In the genomic region with DNA sequence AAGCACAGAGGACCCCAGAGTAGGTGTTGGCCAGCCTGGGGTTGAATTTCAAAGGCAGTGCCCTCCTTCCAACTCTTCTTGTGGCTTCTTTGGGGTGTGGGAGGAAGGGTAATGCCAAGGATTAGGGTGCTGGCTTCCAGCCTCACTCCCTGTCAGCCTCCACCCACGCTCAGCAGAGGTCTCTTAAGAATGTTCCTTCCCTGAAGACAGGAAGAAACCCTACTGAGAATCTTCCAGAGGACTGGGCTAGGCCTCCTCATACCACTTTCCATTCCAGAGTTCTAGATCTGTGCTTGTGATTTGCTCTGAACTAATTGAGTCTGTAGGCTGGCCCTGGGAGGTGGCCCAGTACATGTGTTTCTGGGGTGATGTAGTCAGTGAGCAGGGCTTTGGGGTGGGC, we compare ENCODE assay signal across 19 mouse cellular contexts. TPM values are rescaled to one million over a fixed set of nuclear protein-coding genes. Genes with fewer than 3 reads are reported as not detected.
DNase-seq lines count a peak whose midpoint lies in the region; ATAC-seq and TF ChIP-seq lines count a peak whose summit lies in the region.
"Had no signal": no experiment of that assay in that cellular context is flagged by ENCODE, and none has a peak within 500 bp of the region (broad histone marks: within the 10 kb centered on the region; RNA-seq: fewer than 3 reads in every experiment).

No protein-coding gene starts in this region.

- no peak for TF ChIP-seq CTCF in liver, postnatal 0 days (IDR thresholded peaks at IDR 0.05; ENCODE audit: low read depth)
- TF ChIP-seq CTCF in Patski (IDR thresholded peaks at IDR 0.05): no peak
- TF ChIP-seq CTCF in embryonic fibroblast, embryonic 13.5 days (IDR thresholded peaks at IDR 0.05; ENCODE audit: borderline replicate concordance, insufficient read depth, low read length): no peak

- no peak overlapping the region for H3K9ac ChIP-seq in liver, postnatal 0 days (replicated peaks)
- H3K9ac ChIP-seq in liver, embryonic 12.5 days: no peak overlapping the region
- H3K9ac ChIP-seq: hindbrain, embryonic 12.5 days; kidney, embryonic 15.5 days; liver, embryonic 15.5 days had no signal

- no peaks in the 10 kb centered on the region for H3K9me3 ChIP-seq in liver, postnatal 0 days (ENCODE audit: low read length)
- no peaks in the 10 kb centered on the region for H3K9me3 ChIP-seq in liver, embryonic 12.5 days (replicated peaks)
- H3K9me3 ChIP-seq: hindbrain, embryonic 12.5 days; kidney, embryonic 15.5 days; liver, embryonic 15.5 days had no signal

- peak overlapping the region; percentile 11; the same call in 1 of the 2 replicates for H3K27ac ChIP-seq in liver, postnatal 0 days (ENCODE audit: low read depth)
- no peak overlapping the region for H3K27ac ChIP-seq in liver, embryonic 12.5 days
- H3K27ac ChIP-seq in embryonic fibroblast, embryonic 13.5 days (ENCODE audit: insufficient read depth, low read length): peak overlapping the region; percentile 95
- H3K27ac ChIP-seq: heart, adult 2 months; hindbrain, embryonic 12.5 days; kidney, embryonic 15.5 days had no signal

- H3K27me3 ChIP-seq in liver, postnatal 0 days (ENCODE audit: insufficient read depth, low read length): no peaks in the 10 kb centered on the region
- no peaks in the 10 kb centered on the region; the same call in 1 of the 2 replicates for H3K27me3 ChIP-seq in liver, embryonic 12.5 days (replicated peaks)
- no peaks in the 10 kb centered on the region for H3K27me3 ChIP-seq in Patski
- H3K27me3 ChIP-seq: hindbrain, embryonic 12.5 days; kidney, embryonic 15.5 days; liver, embryonic 15.5 days had no signal

- CTCF ChIA-PET in Patski (lab: Charles Lee): no interaction called here

- POLR2A ChIA-PET in Patski (lab: Charles Lee): no interaction called here

- H3K4me1 ChIP-seq in liver, postnatal 0 days (ENCODE audit: insufficient read depth): peaks cover 9% of the 10 kb centered on the region; the same call in 1 of the 2 replicates
- no peaks in the 10 kb centered on the region for H3K4me1 ChIP-seq in liver, embryonic 12.5 days
- peaks cover 29% of the 10 kb centered on the region for H3K4me1 ChIP-seq in embryonic fibroblast, embryonic 13.5 days (ENCODE audit: control insufficient read depth, insufficient read depth, low read length)
- H3K4me1 ChIP-seq: kidney, embryonic 15.5 days; liver, embryonic 15.5 days had no signal

- DNase-seq in liver, postnatal 0 days: no peak
- DNase-seq in Patski (ENCODE audit: low read depth, low spot score): peak; percentile 38
- DNase-seq in cerebellum, postnatal 25 days: no peak
- no peak for DNase-seq in thymus, adult 18-20 months
- no peak for DNase-seq in gastrocnemius, postnatal 10 days
- DNase-seq: adrenal gland, adult 8-10 months; cerebellum, adult 2 months; heart, adult 2 months; heart, postnatal 10 days; lung, postnatal 10 days; right cerebral cortex, postnatal 4 days had no signal

- WGBS in liver, postnatal 0 days (ENCODE audit: insufficient replicate concordance): 42% methylated on average over 1 of the region's 1 CpGs
- WGBS in liver, embryonic 12.5 days (ENCODE audit: insufficient replicate concordance): 28% methylated on average over 1 of the region's 1 CpGs

- H3K36me3 ChIP-seq in liver, postnatal 0 days (replicated peaks; ENCODE audit: insufficient read depth, low read length): no peaks in the 10 kb centered on the region
- H3K36me3 ChIP-seq in liver, embryonic 12.5 days: no peaks in the 10 kb centered on the region
- H3K36me3 ChIP-seq: hindbrain, embryonic 12.5 days; kidney, embryonic 15.5 days; liver, embryonic 15.5 days had no signal

- no peak for TF ChIP-seq EP300 in liver, postnatal 0 days (IDR thresholded peaks at IDR 0.05; ENCODE audit: low read depth)

- ATAC-seq in liver, postnatal 0 days: no peak
- ATAC-seq in liver, embryonic 12.5 days: no peak
- ATAC-seq in Patski: peak; percentile 15
- ATAC-seq: CD4-positive, CD25-positive, alpha-beta regulatory T cell, adult 4 months; forebrain, embryonic 16.5 days; inflammation-experienced regulatory T-cells, adult 6 months had no signal

- no peak overlapping the region for H3K4me2 ChIP-seq in liver, postnatal 0 days (ENCODE audit: low read depth, low read length)
- H3K4me2 ChIP-seq in liver, embryonic 12.5 days: no peak overlapping the region
- H3K4me2 ChIP-seq: hindbrain, embryonic 12.5 days; kidney, embryonic 15.5 days; liver, embryonic 15.5 days had no signal

- TF ChIP-seq POLR2A in embryonic fibroblast, embryonic 13.5 days (IDR thresholded peaks at IDR 0.05; ENCODE audit: low read depth, low read length): no peak

- H3K4me3 ChIP-seq in liver, postnatal 0 days (ENCODE audit: low read depth, low read length): no peak overlapping the region
- H3K4me3 ChIP-seq in liver, embryonic 12.5 days: no peak overlapping the region
- no peak overlapping the region for H3K4me3 ChIP-seq in embryonic fibroblast, embryonic 13.5 days (ENCODE audit: insufficient read depth, low read length)
- H3K4me3 ChIP-seq: heart, adult 2 months; hindbrain, embryonic 12.5 days; kidney, embryonic 15.5 days; liver, embryonic 15.5 days had no signal

- in situ Hi-C loops in Patski (cut with MboI; ENCODE audit: low pct_unique_long_range_greater_than_20kb): no loop called here

RNA-seq across cellular contexts. Expression of a gene that starts 43.6 kb away (rescaled TPM):
- 14.1 and 15.2 TPM in 2 replicates for polyA plus RNA-seq in liver, postnatal 0 days (2015; fragmentation: Nextera tagmentation; extraction: Ambion mirVana)
- 17.8 and 18.6 TPM in 2 replicates for polyA plus RNA-seq in liver, embryonic 12.5 days (2016; fragmentation: Nextera tagmentation; extraction: Ambion mirVana)
- polyA plus RNA-seq in Patski (2021): 145 TPM
- polyA plus RNA-seq in embryonic fibroblast, embryonic 13.5 days (2011; ENCODE audit: insufficient read length, low read depth, missing spikeins): 255 and 594 TPM in 2 replicates
- total RNA-seq in gastrocnemius, postnatal 10 days (2021): 10 to 100 TPM; 25.0 to 39.2 TPM
